Mouse (Mus musculus) lung, adult 2 months (tissue): ENCODE measurements around the gene Podn.

Experiments used
- CTCF ChIP-seq: fragments of 200-500 bp; IDR thresholded peaks from 2 replicates; pipeline ENCODE4 v1.5.1; 2011; ENCODE audit warnings: mild to moderate bottlenecking, low read length, control low read depth; ENCODE audit not compliant: insufficient read depth
- POLR2A ChIP-seq: fragments of 200-500 bp; IDR thresholded peaks from 2 replicates; pipeline ENCODE4 v1.6.1; 2011; ENCODE audit warnings: low read depth, mild to moderate bottlenecking, control low read depth, low read length, borderline replicate concordance; ENCODE audit errors: extremely low read depth

GRCm38 (mm10) chr4:107990818-107991217, 105.4 kb downstream of the Podn start:
- TF ChIP-seq POLR2A (no peak), CTCF (no peak)
